Mouse (Mus musculus): ENCODE data around the gene Cnep1r1. TPM values are rescaled to one million over a fixed set of nuclear protein-coding genes. Genes with fewer than 3 reads are reported as not detected.

Cnep1r1 gene
- polyA plus RNA-seq, 1 experiment = 17.2 TPM

DNA sequence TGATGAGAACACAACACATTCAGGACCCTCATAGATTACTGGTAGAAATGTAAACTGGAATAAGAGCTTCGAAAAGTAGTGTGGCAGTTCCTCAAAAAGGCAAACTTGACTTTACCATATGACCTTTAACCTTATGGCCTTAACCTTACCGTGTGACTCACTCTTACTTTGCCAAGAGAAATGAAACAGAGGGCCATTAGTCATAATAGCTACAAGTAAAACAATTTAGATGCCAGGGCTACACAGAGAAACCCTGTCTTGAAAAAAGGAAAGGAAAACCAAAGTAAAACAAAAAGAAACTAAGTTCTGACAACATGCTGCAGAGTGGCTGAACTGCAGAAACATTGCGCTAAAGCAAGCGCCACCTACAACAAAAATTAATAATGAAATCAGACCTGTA, 19.7 kb upstream of the Cnep1r1 start:
- Histone ChIP-seq H3ac (ENCODE audit: control insufficient read depth, insufficient read length) (no peak overlapping the region), H3K27me3 (ENCODE audit: control insufficient read depth, insufficient read depth, insufficient read length) (no peaks in the 10 kb centered on the region), H3K79me2 (ENCODE audit: control insufficient read depth, insufficient read depth) (no peaks in the 10 kb centered on the region), H3K36me3 (ENCODE audit: control insufficient read depth, insufficient read depth) (no peaks in the 10 kb centered on the region), H3K4me3 (no peak overlapping the region), H3K4me2 (ENCODE audit: low read depth) (peak overlapping the region; percentile 0)
- TF ChIP-seq CEBPB (IDR thresholded peaks at IDR 0.05; ENCODE audit: insufficient read depth, poor library complexity, severe bottlenecking) (no peak), MAX (IDR thresholded peaks at IDR 0.05; ENCODE audit: low read depth) (no peak), SRF (IDR thresholded peaks at IDR 0.05; ENCODE audit: control insufficient read depth, insufficient read length, low read depth) (no peak), TCF3 (IDR thresholded peaks at IDR 0.05; ENCODE audit: insufficient read length, low read depth) (no peak), USF1 (IDR thresholded peaks at IDR 0.05; ENCODE audit: low read depth) (no peak), POLR2A (IDR thresholded peaks at IDR 0.05; ENCODE audit: insufficient read length, low read depth) (no peak), MYOG (IDR thresholded peaks at IDR 0.05; ENCODE audit: control insufficient read depth in 1 of 3, insufficient read depth in 1 of 3, insufficient read length in 2 of 3, low read depth in 2 of 3) (no peak)

DNA sequence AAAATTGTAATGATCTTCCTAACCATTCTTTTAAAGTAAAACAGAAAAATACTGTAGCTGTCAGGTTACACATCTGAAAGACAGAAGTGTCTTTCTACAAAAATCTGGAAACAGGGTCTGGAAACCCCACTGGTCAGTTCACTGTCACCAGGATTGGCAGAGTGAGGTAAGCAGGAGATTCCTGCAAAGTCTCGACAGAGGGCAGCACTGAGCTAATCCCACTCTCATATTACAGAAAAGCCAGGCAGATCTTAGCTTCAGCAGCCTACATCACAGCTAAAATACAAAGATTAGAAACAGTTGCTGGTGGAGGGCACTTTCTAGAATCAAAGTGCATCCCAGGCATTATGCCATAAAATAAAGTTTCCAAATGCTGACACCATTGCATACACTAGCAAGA, 19.0 kb upstream of the Cnep1r1 start:
- Histone ChIP-seq H3K79me2 (ENCODE audit: control insufficient read depth, insufficient read depth) (no peaks in the 10 kb centered on the region), H3K36me3 (ENCODE audit: control insufficient read depth, insufficient read depth) (no peaks in the 10 kb centered on the region), H3K4me2 (ENCODE audit: low read depth) (peak overlapping the region; percentile 0), H3K27me3 (ENCODE audit: control insufficient read depth, insufficient read depth, insufficient read length) (no peaks in the 10 kb centered on the region), H3K4me3 (no peak overlapping the region), H3ac (ENCODE audit: control insufficient read depth, insufficient read length) (no peak overlapping the region)
- TF ChIP-seq MAX (IDR thresholded peaks at IDR 0.05; ENCODE audit: low read depth) = no peak

- Histone ChIP-seq H3K27me3 (ENCODE audit: control insufficient read depth, insufficient read depth, insufficient read length) (no peaks in the 10 kb centered on the region), H3K36me3 (ENCODE audit: control insufficient read depth, insufficient read depth) (no peaks in the 10 kb centered on the region), H3ac (ENCODE audit: control insufficient read depth, insufficient read length) (no peak overlapping the region), H3K4me2 (ENCODE audit: low read depth) (no peak overlapping the region), H3K79me2 (ENCODE audit: control insufficient read depth, insufficient read depth) (no peaks in the 10 kb centered on the region), H3K4me3 (no peak overlapping the region)
- TF ChIP-seq TCF3 (IDR thresholded peaks at IDR 0.05; ENCODE audit: insufficient read length, low read depth) (no peak), REST (IDR thresholded peaks at IDR 0.05; ENCODE audit: insufficient read depth, insufficient read length) (no peak), MAX (IDR thresholded peaks at IDR 0.05; ENCODE audit: low read depth) (no peak), CEBPB (IDR thresholded peaks at IDR 0.05; ENCODE audit: insufficient read depth, poor library complexity, severe bottlenecking) (no peak), TCF12 (IDR thresholded peaks at IDR 0.05; ENCODE audit: insufficient read depth, poor library complexity, severe bottlenecking) (no peak), E2F4 (IDR thresholded peaks at IDR 0.05; ENCODE audit: insufficient read depth) (no peak), POLR2A (IDR thresholded peaks at IDR 0.05; ENCODE audit: insufficient read length, low read depth) (no peak), MYOG (IDR thresholded peaks at IDR 0.05; ENCODE audit: control insufficient read depth in 1 of 3, insufficient read depth in 1 of 3, insufficient read length in 2 of 3, low read depth in 2 of 3) (no peak), MYOD1 (IDR thresholded peaks at IDR 0.05; ENCODE audit: control insufficient read depth in 1 of 3, insufficient read length in 2 of 3, low read depth in 2 of 3) (no peak), USF1 (IDR thresholded peaks at IDR 0.05; ENCODE audit: low read depth) (no peak), SRF (IDR thresholded peaks at IDR 0.05; ENCODE audit: control insufficient read depth, insufficient read length, low read depth) (no peak)
Observed at GRCm38 (mm10) chr8:88109241-88109640, 9.3 kb upstream of the Cnep1r1 start.

DNA sequence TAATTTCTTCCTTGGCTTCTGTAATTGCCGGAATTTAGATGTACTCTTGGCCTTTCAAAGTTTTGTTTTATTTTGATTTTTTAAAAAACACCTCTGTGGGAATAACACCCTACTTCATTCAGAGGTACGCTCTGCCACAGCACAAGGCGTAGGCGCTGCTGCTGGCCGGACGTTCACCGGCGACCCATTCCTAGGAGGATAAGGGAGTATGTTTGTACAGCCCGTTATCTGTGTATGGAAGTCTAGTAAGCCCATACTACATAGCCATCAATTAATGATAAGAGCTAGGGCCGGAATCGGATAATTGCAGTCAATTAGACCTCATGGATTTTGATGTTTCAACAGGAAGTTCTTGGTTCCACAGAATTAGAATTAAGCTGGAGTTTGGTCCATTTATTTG, 507 bp downstream of the Cnep1r1 start:
- Histone ChIP-seq H3ac (ENCODE audit: control insufficient read depth, insufficient read length) (peak overlapping the region; percentile 58), H3K4me2 (ENCODE audit: low read depth) (peak overlapping the region; percentile 94), H3K79me2 (ENCODE audit: control insufficient read depth, insufficient read depth) (peaks cover 39% of the 10 kb centered on the region), H3K27me3 (ENCODE audit: control insufficient read depth, insufficient read depth, insufficient read length) (no peaks in the 10 kb centered on the region), H3K4me3 (peak overlapping the region; percentile 55), H3K36me3 (ENCODE audit: control insufficient read depth, insufficient read depth) (peaks cover 7% of the 10 kb centered on the region)
- no peak for TF ChIP-seq POLR2AphosphoS2 (IDR thresholded peaks at IDR 0.05; ENCODE audit: insufficient read length, low read depth)
- TF ChIP-seq TCF12 (IDR thresholded peaks at IDR 0.05; ENCODE audit: insufficient read depth, poor library complexity, severe bottlenecking) = no peak
- no peak for TF ChIP-seq USF1 (IDR thresholded peaks at IDR 0.05; ENCODE audit: low read depth)
- TF ChIP-seq POLR2A (IDR thresholded peaks at IDR 0.05; ENCODE audit: insufficient read length, low read depth) = no peak
- TF ChIP-seq MYOD1 (IDR thresholded peaks at IDR 0.05; ENCODE audit: control insufficient read depth in 1 of 3, insufficient read length in 2 of 3, low read depth in 2 of 3) = no peak
- TF ChIP-seq E2F4 (IDR thresholded peaks at IDR 0.05; ENCODE audit: insufficient read depth) = no peak
- no peak for TF ChIP-seq SRF (IDR thresholded peaks at IDR 0.05; ENCODE audit: control insufficient read depth, insufficient read length, low read depth)
- TF ChIP-seq CEBPB (IDR thresholded peaks at IDR 0.05; ENCODE audit: insufficient read depth, poor library complexity, severe bottlenecking) = no peak
- no peak for TF ChIP-seq REST (IDR thresholded peaks at IDR 0.05; ENCODE audit: insufficient read depth, insufficient read length)
- TF ChIP-seq MYOG (IDR thresholded peaks at IDR 0.05; ENCODE audit: control insufficient read depth in 1 of 3, insufficient read depth in 1 of 3, insufficient read length in 2 of 3, low read depth in 2 of 3) = no peak
- no peak for TF ChIP-seq TCF3 (IDR thresholded peaks at IDR 0.05; ENCODE audit: insufficient read length, low read depth)
- no peak for TF ChIP-seq MAX (IDR thresholded peaks at IDR 0.05; ENCODE audit: low read depth)

DNA sequence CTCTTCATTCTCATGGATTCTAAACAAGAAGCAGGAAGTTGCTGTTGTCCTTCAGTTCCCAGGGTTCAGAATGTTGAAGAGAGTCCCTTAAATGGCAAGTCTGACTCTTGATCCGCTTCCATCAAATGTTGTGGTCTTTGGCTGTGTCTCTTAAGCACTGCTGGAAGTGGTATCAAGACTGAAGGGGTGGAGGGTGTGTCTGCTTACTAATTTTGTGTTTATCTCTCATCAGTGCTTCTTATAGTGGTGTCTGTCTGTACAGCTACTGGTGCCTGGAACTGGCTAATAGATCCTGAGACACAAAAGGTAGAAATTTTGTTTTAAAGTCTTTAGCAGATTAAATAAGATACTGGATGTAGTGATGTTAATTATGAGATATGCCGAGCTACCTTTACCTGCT, 6.3 kb downstream of the Cnep1r1 start:
- Histone ChIP-seq H3K4me2 (ENCODE audit: low read depth) (no peak overlapping the region), H3ac (ENCODE audit: control insufficient read depth, insufficient read length) (no peak overlapping the region), H3K36me3 (ENCODE audit: control insufficient read depth, insufficient read depth) (peaks cover 13% of the 10 kb centered on the region), H3K79me2 (ENCODE audit: control insufficient read depth, insufficient read depth) (peaks cover 27% of the 10 kb centered on the region), H3K4me3 (no peak overlapping the region), H3K27me3 (ENCODE audit: control insufficient read depth, insufficient read depth, insufficient read length) (no peaks in the 10 kb centered on the region)
- TF ChIP-seq POLR2A (IDR thresholded peaks at IDR 0.05; ENCODE audit: insufficient read length, low read depth) = no peak
- no peak for TF ChIP-seq POLR2AphosphoS2 (IDR thresholded peaks at IDR 0.05; ENCODE audit: insufficient read length, low read depth)
- no peak for TF ChIP-seq MAX (IDR thresholded peaks at IDR 0.05; ENCODE audit: low read depth)
- TF ChIP-seq SRF (IDR thresholded peaks at IDR 0.05; ENCODE audit: control insufficient read depth, insufficient read length, low read depth) = no peak
- TF ChIP-seq CEBPB (IDR thresholded peaks at IDR 0.05; ENCODE audit: insufficient read depth, poor library complexity, severe bottlenecking) = no peak
- no peak for TF ChIP-seq USF1 (IDR thresholded peaks at IDR 0.05; ENCODE audit: low read depth)
- TF ChIP-seq MYOD1 (IDR thresholded peaks at IDR 0.05; ENCODE audit: control insufficient read depth in 1 of 3, insufficient read length in 2 of 3, low read depth in 2 of 3) = no peak
- no peak for TF ChIP-seq MYOG (IDR thresholded peaks at IDR 0.05; ENCODE audit: control insufficient read depth in 1 of 3, insufficient read depth in 1 of 3, insufficient read length in 2 of 3, low read depth in 2 of 3)
- no peak for TF ChIP-seq E2F4 (IDR thresholded peaks at IDR 0.05; ENCODE audit: insufficient read depth)
- TF ChIP-seq TCF3 (IDR thresholded peaks at IDR 0.05; ENCODE audit: insufficient read length, low read depth) = no peak
- no peak for TF ChIP-seq TCF12 (IDR thresholded peaks at IDR 0.05; ENCODE audit: insufficient read depth, poor library complexity, severe bottlenecking)
- no peak for TF ChIP-seq REST (IDR thresholded peaks at IDR 0.05; ENCODE audit: insufficient read depth, insufficient read length)
